Mouse (Mus musculus) G1E-ER4 (cell line): ENCODE data around the gene Kpna3. TPM values are rescaled to one million over a fixed set of nuclear protein-coding genes. Genes with fewer than 3 reads are reported as not detected.

Source experiments
- GATA1 ChIP-seq: IDR thresholded peaks from one replicate; pipeline ENCODE4 v1.8.0; 2012; ENCODE audit warnings: low read length, inconsistent platforms
- polyA plus RNA-seq: library from polyadenylated mRNA; stranded (reverse); fragments of >175 nt; gene quantifications from 2 replicates; pipeline ENCODE4 v1.2.3, GENCODE M21; 2012

Kpna3 gene
- polyA plus RNA-seq, 1 experiment: 13.5 TPM

DNA sequence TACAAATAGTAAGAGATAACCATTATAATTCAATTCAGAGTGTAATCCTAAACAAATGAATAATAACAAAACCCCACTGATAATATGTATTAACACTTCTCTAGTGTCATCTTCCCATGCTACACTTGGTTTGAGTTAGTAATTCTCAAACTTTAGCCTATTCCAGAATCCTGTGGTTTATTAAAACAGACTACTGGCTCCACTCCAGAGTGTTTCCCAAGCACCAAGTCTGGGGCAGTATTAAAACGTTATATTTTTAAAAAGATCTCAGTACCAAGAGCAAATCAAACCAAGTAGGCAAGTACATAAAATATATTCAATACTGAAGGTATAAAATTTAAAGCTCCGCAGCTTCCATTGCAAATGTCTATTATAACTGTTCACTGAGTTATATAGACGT, 26.0 kb downstream of the Kpna3 start:
- no peak for TF ChIP-seq GATA1

DNA sequence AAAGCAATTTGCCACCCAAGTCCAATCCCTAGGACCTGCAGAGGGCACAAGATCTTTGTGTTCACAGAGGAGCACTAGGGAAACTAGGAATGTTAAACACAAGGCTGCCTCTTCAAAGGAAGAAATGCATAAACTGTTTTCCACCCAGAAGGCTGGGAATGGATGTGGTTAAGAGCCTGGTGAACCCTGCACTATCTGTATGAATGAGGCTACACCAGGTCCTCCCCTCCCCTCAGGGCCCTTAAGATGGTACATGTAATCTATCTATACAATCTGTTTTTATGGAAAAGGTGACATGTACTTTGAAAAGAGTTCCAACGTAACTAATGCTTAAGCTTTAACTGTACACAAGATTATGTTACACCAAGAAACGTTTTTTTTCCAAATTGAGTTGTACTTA, 29.7 kb downstream of the Kpna3 start:
- TF ChIP-seq GATA1: no peak

DNA sequence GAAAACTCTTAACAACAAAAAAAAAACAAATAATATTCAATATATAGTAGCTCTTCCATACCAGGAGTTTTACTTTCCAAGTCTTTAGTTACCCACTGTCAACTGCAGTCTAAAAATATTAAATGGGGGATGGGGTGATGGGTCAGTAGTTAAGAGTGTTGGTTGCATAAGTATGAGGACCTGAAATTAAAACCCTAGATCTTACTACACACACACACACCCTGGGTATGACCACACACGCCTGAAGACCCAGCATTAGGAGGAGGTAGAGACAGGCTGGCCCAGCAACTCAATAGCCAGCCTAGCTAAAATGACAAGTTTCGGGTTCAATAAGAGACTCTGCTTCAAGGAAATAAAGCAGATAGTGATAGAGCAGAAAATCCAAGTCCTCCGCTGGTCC, 32.6 kb downstream of the Kpna3 start:
- no peak for TF ChIP-seq GATA1

DNA sequence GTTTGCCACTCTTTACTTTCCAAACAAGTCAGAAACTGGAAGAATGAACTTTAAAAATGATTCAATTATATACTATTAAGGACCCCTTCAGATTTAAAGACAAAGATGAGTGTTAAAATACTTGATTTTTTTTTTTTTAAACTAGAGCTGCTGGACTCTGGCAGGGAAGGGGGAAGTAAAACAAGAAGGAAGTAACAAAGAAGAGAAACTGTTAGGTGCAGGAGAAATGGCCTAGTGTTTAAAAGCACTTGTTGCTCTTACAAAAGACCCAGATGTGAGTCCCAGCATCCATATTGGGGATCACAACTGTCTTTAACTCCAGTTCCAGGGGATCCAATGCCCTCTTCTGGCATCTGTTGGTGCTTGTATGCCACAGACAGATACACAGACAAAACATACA, 33.9 kb downstream of the Kpna3 start:
- TF ChIP-seq GATA1: no peak

DNA sequence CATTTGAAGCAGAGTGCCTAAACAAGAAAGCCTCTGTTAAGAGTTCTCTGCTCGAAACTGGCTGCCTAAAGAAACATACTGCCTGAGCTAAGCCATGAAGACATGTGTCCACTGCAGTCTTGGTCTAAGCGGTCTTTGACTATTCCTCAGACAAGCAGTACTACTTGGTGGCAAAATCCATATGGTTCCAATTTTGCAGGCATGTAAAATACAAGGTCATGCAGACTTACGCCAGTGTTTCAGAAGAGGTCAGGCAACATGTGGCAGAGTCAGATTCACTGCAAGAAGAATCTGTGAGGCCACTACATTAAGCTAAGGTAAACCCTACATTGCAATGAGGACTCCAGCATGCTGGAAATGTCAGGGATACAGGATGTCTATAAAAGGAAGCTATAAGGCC, 34.7 kb downstream of the Kpna3 start:
- no peak for TF ChIP-seq GATA1

DNA sequence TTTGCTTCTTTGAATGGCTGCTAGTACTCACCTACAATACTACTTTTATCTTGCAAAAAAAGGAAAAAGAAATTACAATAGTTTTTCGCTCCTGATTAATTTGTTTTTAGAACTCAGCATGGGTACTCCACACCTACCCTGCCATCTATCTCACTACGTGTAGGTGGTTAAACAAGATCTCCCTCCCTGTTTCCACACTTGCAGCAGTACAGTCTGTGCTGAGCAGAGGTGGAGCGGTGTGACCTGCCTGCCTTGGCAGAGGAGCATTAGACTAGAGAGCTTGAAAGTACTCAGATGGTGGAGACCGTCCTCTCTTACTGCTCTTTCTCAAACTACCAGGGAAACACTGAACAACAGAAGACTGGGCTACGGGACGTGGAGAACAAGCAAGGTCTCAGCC, 44.9 kb downstream of the Kpna3 start:
- TF ChIP-seq GATA1: no peak

DNA sequence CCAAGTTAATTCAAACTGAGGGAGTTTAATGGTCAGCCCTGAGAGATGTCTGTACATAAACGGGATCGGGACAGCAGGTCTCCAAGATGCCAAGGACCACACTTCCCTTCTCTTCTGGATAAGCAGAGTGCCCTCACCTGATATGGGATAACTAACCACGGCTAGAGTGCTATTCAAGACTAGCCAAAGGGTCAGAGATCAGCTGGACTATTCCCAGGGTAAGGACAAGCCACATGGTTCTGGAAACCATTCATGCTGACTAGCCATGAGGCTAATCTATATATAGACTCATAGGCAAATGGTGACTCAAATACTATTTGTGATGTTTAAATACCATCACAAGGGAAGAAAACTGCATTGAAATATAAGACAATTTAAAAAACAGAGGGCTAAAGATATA, 49.1 kb downstream of the Kpna3 start:
- no peak for TF ChIP-seq GATA1

DNA sequence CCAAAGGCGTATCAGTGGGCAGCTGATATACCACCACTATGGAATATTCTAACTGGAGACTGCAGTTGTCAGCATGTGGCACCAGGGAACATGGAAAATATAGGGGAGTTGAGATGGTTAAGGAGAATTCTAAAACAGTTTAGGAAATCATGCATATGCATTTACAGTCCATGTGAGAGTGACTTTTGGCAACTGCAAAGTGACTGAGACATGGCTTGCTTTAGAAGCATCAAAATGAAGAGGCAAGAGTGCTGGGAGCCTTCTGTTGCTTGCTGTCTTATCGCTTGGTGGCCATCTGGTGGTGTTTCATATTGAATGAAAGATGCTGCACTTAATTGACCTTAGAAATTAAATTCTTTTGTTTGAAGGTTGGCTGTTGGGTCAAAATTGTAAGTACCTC, 72.4 kb downstream of the Kpna3 start:
- no peak for TF ChIP-seq GATA1

DNA sequence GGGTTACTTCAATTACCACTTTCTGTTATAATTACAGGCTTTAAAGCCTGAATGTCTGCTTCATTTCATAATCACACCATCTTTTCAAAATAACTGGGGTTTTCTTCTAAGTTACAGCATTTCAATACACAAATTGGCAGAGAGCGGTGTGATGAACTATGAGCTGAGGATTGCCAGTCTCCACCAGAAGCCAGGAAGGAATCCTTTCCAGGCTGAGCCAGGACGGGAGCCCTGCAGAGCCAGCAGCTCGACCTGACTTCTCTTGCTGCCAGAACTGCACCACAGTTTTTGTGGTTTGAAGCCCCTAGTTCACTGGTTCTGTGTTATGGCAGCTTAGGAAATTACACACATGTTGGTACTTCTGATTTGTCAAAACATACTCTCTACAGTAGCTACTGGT, 75.0 kb downstream of the Kpna3 start:
- no peak for TF ChIP-seq GATA1

DNA sequence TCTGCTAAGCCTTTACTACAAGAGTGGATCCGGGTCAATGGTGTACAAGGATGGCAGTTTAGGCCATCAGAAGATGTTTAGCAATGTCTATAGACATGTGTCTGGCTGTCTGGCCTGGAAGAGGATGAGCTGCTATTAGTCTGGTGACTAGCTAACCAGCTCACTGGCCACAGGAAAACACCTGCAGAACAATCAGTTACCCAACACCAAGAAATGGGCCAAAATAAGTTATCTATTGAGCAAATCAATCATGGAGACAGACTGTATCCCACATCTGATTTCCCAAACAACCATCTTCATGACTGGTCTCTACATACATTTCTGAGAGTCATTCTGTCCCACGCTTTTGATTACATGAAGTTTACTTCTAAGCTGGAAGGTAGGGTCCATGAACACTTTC, 75.9 kb downstream of the Kpna3 start:
- TF ChIP-seq GATA1: no peak

DNA sequence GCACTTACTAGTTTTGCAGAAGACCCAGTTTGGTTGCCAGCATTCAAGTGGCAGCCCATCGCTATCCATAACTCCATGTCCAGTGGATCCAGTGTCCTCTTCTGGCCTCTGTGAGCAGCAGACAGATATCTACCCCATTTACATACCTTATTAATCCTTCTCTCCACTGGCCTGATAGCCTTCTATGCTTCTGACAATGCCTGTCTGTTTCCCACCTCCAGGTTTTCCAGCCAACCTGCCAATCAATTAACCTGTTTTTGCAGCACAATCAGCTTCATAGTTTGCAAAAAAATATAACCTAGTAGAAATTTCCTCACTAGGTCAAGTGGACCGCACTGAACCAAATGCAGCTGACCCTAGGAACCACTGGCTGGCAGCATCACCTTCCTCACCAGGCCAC, 77.4 kb downstream of the Kpna3 start:
- TF ChIP-seq GATA1: no peak

DNA sequence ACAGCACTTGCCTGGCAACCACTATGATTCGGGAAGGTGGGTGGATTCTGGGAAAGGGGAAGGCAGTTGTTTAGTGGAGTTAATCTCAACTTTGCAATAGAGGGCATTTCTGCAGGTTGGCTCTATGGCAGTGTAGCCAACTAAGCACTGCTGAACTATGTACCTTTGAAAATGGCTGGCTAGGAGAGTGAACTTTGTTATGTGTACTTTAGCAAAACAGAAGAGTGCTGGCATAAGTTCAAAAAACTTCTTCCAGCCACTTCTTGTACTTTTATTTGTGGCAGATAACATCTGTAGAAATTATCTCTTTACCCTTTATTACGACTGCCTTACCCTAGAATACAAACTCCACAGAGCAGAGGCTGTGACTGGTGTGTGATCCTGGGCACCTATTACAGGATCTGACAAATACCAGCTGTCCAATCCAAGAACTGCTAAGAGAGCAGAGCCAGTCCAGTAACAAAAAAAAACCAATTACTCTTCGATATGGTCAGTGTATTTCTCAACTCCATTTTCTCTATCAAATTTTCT, 78.6 kb downstream of the Kpna3 start:
- TF ChIP-seq GATA1: no peak

DNA sequence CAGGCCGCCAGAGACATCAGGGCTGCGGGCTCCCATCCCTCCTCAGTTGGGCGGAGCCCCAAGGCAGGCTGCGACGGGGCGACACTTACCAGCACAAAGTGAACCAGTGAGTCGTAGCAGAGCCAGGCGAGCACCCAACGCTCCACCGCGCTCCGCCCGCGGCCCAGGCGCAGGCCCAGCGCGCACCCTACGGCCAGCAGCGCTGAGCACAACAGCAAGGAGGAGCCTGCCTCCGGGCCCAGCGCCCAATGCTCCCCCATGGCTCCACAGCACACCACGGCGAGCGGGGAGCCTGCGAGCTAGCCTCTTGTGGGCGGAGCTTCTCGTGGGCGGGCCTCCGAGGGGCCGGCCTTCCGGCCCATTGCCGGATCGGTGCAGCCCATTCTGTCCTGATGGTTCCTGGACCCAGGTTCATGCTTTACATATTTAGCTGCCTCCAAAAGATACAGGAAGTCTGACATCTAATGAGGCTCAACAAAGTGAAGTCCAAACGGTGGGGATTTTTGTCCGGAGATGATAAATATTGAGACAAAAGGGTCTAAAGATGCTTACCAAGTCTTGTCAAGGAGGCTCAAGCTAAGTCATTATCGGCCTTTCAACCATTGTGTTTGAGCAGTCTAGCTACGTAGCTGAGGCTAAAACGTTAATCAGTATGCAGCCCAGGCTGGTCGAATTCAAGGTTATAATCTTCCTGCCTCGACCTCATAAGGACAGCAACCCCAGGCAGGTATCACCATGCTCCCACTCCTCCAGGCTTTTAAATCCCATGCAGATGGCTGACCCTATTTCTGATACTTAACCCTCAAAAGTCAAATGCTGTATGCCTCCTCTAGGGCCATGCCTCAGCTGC, 79.3 kb downstream of the Kpna3 start, which contains the start of gene Ebpl:
Gene Ebpl, minus strand, starts transcription at position 309 of the 850 bp plus-strand sequence.
- no peak for TF ChIP-seq GATA1

DNA sequence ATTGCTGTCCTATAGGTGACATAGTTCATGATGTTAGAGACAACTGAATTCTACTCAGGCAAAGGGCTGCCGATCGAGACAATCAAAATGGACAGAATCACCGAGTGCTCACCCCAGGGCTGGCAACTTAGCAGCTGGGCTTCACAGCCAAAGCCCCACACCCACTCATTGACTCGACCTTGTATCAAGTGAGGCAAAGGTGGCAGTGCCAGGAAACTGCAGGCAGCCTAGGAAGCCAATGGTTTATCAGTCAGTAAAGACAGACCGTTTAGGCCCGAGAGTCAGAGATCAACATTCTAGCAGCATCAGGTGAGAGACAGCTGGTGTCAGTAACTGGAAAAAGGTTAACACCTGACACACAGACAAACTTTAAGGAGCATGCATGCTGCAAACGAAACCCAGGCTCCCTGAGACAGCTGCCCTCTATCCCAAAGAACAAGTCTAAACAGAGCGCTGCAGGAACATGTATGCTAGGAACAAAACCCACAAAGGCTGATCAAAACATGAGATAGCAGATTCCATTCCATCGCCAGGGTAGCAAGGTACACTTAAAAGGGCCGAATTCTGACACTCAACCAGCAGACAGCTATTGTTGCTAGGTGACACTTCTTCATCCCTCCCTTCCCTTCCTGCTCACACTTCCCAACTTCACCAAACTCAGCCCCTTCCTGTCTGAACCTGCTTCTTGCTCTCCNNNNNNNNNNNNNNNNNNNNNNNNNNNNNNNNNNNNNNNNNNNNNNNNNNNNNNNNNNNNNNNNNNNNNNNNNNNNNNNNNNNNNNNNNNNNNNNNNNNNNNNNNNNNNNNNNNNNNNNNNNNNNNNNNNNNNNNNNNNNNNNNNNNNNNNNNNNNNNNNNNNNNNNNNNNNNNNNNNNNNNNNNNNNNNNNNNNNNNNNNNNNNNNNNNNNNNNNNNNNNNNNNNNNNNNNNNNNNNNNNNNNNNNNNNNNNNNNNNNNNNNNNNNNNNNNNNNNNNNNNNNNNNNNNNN, 85.1 kb downstream of the Kpna3 start:
- TF ChIP-seq GATA1: no peak

DNA sequence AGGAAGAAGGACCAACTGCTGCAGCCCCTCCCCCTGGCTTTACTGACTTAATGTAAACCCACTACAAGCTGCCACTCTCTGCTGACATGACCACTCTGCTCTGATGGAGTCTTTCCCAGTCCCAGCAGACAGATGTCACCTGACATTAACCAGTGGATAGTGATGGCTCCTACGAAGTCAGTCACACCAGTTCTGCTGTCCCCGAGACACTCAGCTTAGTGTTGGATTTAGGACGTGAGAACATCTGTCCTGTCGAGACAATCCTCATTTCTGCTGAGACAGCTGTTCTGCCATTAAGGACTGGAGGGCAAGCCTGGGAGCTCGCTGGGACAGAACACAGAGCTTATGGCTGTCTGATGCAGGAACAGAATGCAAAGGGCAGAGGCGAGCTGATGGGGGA, 88.9 kb downstream of the Kpna3 start:
- no peak for TF ChIP-seq GATA1

DNA sequence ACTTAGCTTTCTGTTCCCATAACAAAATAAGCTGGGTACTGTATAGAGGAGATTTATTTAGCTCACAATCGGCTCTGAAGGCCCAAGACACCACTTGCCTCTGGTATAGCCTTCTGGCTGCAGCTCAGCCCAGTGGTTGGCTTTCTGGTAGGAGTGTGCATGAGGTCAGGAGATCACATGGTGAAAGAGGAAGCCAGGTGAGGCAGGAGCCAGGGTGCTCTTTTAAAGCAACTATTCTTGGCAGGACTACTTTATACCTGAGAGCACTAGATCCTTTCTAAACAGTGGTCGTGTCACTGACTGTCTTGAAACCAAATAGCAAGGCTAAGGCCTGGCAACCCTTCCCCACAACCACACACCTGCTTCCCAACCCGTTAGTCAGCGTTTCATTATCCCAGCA, 89.8 kb downstream of the Kpna3 start:
- TF ChIP-seq GATA1: no peak
